ENCODE assay signal across 14 mouse cellular contexts in genomic region chr2:164947930-164948329, GRCm38 (mm10). TPM values are rescaled to one million over a fixed set of nuclear protein-coding genes. Genes with fewer than 3 reads are reported as not detected.
A peak's percentile ranks its signal among the peaks of the same experiment; 100 is the strongest.
DNase-seq lines count a peak whose midpoint lies in the region; ATAC-seq and TF ChIP-seq lines count a peak whose summit lies in the region.
"Had no signal": no experiment of that assay in that cellular context is flagged by ENCODE, and none has a peak within 500 bp of the region (broad histone marks: within the 10 kb centered on the region; RNA-seq: fewer than 3 reads in every experiment).

No protein-coding gene starts in this region.

- peak; percentile 50 for DNase-seq in CD4-positive, CD25-positive, alpha-beta regulatory T cell, adult 2 months (ENCODE audit: low read depth, low spot score)
- DNase-seq in limb, embryonic 11.5 days (ENCODE audit: low spot score) = peak; percentile 47
- DNase-seq in limb, embryonic 10.5 days (ENCODE audit: low spot score) = no peak
- DNase-seq in embryonic facial prominence, embryonic 14.5 days (ENCODE audit: low spot score) = peak; percentile 41
- DNase-seq in adrenal gland, adult (ENCODE audit: inconsistent age in 2 of 2, low spot score in 1 of 2) = no peak
- no peak for DNase-seq in kidney, adult 2 months
- DNase-seq: adrenal gland, adult 8-10 months; gastrocnemius, postnatal 36 days; lung, adult 2 months had no signal

- H3K27me3 ChIP-seq in limb, embryonic 11.5 days (ENCODE audit: control insufficient read depth, insufficient read depth, low read length) = peaks cover 47% of the 10 kb centered on the region
- H3K27me3 ChIP-seq in limb, embryonic 10.5 days (ENCODE audit: low read depth, poor library complexity, severe bottlenecking) = peaks cover 70% of the 10 kb centered on the region
- H3K27me3 ChIP-seq in embryonic facial prominence, embryonic 14.5 days (replicated peaks; ENCODE audit: control insufficient read depth, insufficient read depth, low read length) = peaks cover 50% of the 10 kb centered on the region
- H3K27me3 ChIP-seq in neural tube, embryonic 13.5 days = peaks cover 84% of the 10 kb centered on the region
- H3K27me3 ChIP-seq in kidney, adult 2 months (replicated peaks; ENCODE audit: control insufficient read depth, insufficient read depth, low read length) = peaks cover 1% of the 10 kb centered on the region; the same call in 1 of the 2 replicates

- no peaks in the 10 kb centered on the region for H3K9me3 ChIP-seq in limb, embryonic 11.5 days (ENCODE audit: control insufficient read depth, low read length)
- H3K9me3 ChIP-seq in limb, embryonic 10.5 days (replicated peaks) = no peaks in the 10 kb centered on the region
- H3K9me3 ChIP-seq in embryonic facial prominence, embryonic 14.5 days (ENCODE audit: control insufficient read depth, low read length) = no peaks in the 10 kb centered on the region
- no peaks in the 10 kb centered on the region for H3K9me3 ChIP-seq in neural tube, embryonic 13.5 days

- no peak overlapping the region for H3K4me3 ChIP-seq in limb, embryonic 11.5 days (ENCODE audit: low read depth, low read length)
- no peak overlapping the region for H3K4me3 ChIP-seq in limb, embryonic 10.5 days
- peak overlapping the region; percentile 21 for H3K4me3 ChIP-seq in embryonic facial prominence, embryonic 14.5 days (ENCODE audit: low read depth, low read length)
- H3K4me3 ChIP-seq in neural tube, embryonic 13.5 days = no peak overlapping the region
- H3K4me3 ChIP-seq in kidney, adult 2 months (ENCODE audit: insufficient read depth, low read depth, low read length) = no peak overlapping the region
- H3K4me3 ChIP-seq: erythroblast, embryonic 14.5 days had no signal

- H3K27ac ChIP-seq in limb, embryonic 11.5 days (replicated peaks; ENCODE audit: low read depth, low read length) = no peak overlapping the region
- H3K27ac ChIP-seq in limb, embryonic 10.5 days = no peak overlapping the region
- H3K27ac ChIP-seq in embryonic facial prominence, embryonic 14.5 days (replicated peaks; ENCODE audit: low read depth, low read length) = no peak overlapping the region
- H3K27ac ChIP-seq in neural tube, embryonic 13.5 days (replicated peaks) = no peak overlapping the region
- no peak overlapping the region for H3K27ac ChIP-seq in kidney, adult 2 months (ENCODE audit: insufficient read depth, low read depth, low read length)

- H3K4me2 ChIP-seq in limb, embryonic 11.5 days (ENCODE audit: low read depth, severe bottlenecking) = no peak overlapping the region
- peak overlapping the region; percentile 30 for H3K4me2 ChIP-seq in embryonic facial prominence, embryonic 14.5 days (ENCODE audit: low read depth, low read length)
- 0 out of 2 replicates have a peak overlapping the region, but pooled peaks have one; percentile 1 for H3K4me2 ChIP-seq in neural tube, embryonic 13.5 days

- TF ChIP-seq POLR2A in kidney, adult 2 months (IDR thresholded peaks at IDR 0.05; ENCODE audit: low read depth, low read length) = no peak

- WGBS in limb, embryonic 11.5 days = 7% methylated on average over 7 of the region's 7 CpGs
- WGBS in limb, embryonic 10.5 days = 7% methylated on average over 7 of the region's 7 CpGs
- WGBS in embryonic facial prominence, embryonic 14.5 days = 5% methylated on average over 6 of the region's 7 CpGs
- 3% methylated on average over 6 of the region's 7 CpGs for WGBS in neural tube, embryonic 13.5 days
- 6% methylated on average over 7 of the region's 7 CpGs for WGBS in kidney, adult 2 months

- ATAC-seq in CD4-positive, CD25-positive, alpha-beta regulatory T cell, adult 4 months = no peak
- peak; percentile 18; the same call in 1 of the 2 replicates for ATAC-seq in limb, embryonic 11.5 days (ENCODE audit: insufficient number of reproducible peaks, low FRiP score, low TSS enrichment, low read depth)
- no peak; the same call in 1 of the 2 replicates for ATAC-seq in embryonic facial prominence, embryonic 14.5 days (ENCODE audit: low read depth)
- ATAC-seq in neural tube, embryonic 13.5 days (ENCODE audit: low read depth) = no peak; the same call in 1 of the 2 replicates
- ATAC-seq: intestine, embryonic 16.5 days; Patski had no signal

- H3K4me1 ChIP-seq in limb, embryonic 11.5 days (ENCODE audit: control insufficient read depth, insufficient read depth, low read length) = peaks cover 5% of the 10 kb centered on the region; the same call in 1 of the 2 replicates
- H3K4me1 ChIP-seq in limb, embryonic 10.5 days = peaks cover 31% of the 10 kb centered on the region
- H3K4me1 ChIP-seq in embryonic facial prominence, embryonic 14.5 days (ENCODE audit: control insufficient read depth, insufficient read depth, low read length) = 0 out of 2 replicates have a peak, but pooled peaks cover 4% of the 10 kb centered on the region
- peaks cover 20% of the 10 kb centered on the region for H3K4me1 ChIP-seq in neural tube, embryonic 13.5 days (replicated peaks)
- no peaks in the 10 kb centered on the region for H3K4me1 ChIP-seq in kidney, adult 2 months (ENCODE audit: control insufficient read depth, insufficient read depth, low read length)

- H3K9ac ChIP-seq in limb, embryonic 11.5 days (ENCODE audit: low read length) = no peak overlapping the region
- no peak overlapping the region; the same call in 1 of the 2 replicates for H3K9ac ChIP-seq in embryonic facial prominence, embryonic 14.5 days (ENCODE audit: low read depth, low read length)
- H3K9ac ChIP-seq in neural tube, embryonic 13.5 days = no peak overlapping the region

- TF ChIP-seq CTCF in kidney, adult 2 months (conservative IDR thresholded peaks at IDR 0.05; ENCODE audit: insufficient read depth, insufficient read length, low read depth, low read length) = no peak

- H3K36me3 ChIP-seq in limb, embryonic 11.5 days (ENCODE audit: control insufficient read depth, insufficient read depth, low read length) = no peaks in the 10 kb centered on the region
- no peaks in the 10 kb centered on the region for H3K36me3 ChIP-seq in limb, embryonic 10.5 days
- no peaks in the 10 kb centered on the region for H3K36me3 ChIP-seq in embryonic facial prominence, embryonic 14.5 days (ENCODE audit: control insufficient read depth, insufficient read depth, low read length)
- H3K36me3 ChIP-seq in neural tube, embryonic 13.5 days = no peaks in the 10 kb centered on the region
- H3K36me3 ChIP-seq in kidney, adult 2 months (ENCODE audit: control insufficient read depth, insufficient read depth, low read length) = no peaks in the 10 kb centered on the region

RNA-seq across cellular contexts. Expression of gene Mmp9, which starts 7.3 kb away (rescaled TPM):
- polyA plus RNA-seq in CD4-positive, CD25-positive, alpha-beta regulatory T cell, adult 4 months (2017; shearing (Covaris generic)) = 1 to 10 TPM; 2.0 to 4.1 TPM
- 0.21 and 0.47 TPM in 2 replicates for polyA plus RNA-seq in limb, embryonic 11.5 days (2014; fragmentation: Nextera tagmentation; extraction: Ambion mirVana)
- polyA plus RNA-seq in limb, embryonic 10.5 days (2016; fragmentation: Nextera tagmentation; extraction: Ambion mirVana) = 0.31 and 0.33 TPM in 2 replicates
- polyA plus RNA-seq in embryonic facial prominence, embryonic 14.5 days (2014; fragmentation: Nextera tagmentation; extraction: Ambion mirVana) = 33.7 and 52.0 TPM in 2 replicates
- 16.9 and 17.1 TPM in 2 replicates for polyA plus RNA-seq in neural tube, embryonic 13.5 days (2015; fragmentation: Nextera tagmentation; extraction: Ambion mirVana)
- 1.7 and 1.8 TPM in 2 replicates for polyA plus RNA-seq in kidney, adult 2 months (2012; rRNA removed)
- polyA plus RNA-seq: erythroblast, embryonic 14.5 days had no signal

RNA-seq across cellular contexts. Expression of gene Slc12a5, which starts 12.7 kb away (rescaled TPM):
- under 1 TPM in 1 of 2 experiments, not detected in 1; 0.31 TPM for polyA plus RNA-seq in CD4-positive, CD25-positive, alpha-beta regulatory T cell, adult 4 months (2017; shearing (Covaris generic))
- 0.87 and 0.92 TPM in 2 replicates for polyA plus RNA-seq in limb, embryonic 11.5 days (2014; fragmentation: Nextera tagmentation; extraction: Ambion mirVana)
- polyA plus RNA-seq in limb, embryonic 10.5 days (2016; fragmentation: Nextera tagmentation; extraction: Ambion mirVana) = 0.83 and 1.0 TPM in 2 replicates
- polyA plus RNA-seq in embryonic facial prominence, embryonic 14.5 days (2014; fragmentation: Nextera tagmentation; extraction: Ambion mirVana) = 0.56 and 1.1 TPM in 2 replicates
- polyA plus RNA-seq in neural tube, embryonic 13.5 days (2015; fragmentation: Nextera tagmentation; extraction: Ambion mirVana) = 20.8 and 21.3 TPM in 2 replicates
- polyA plus RNA-seq in kidney, adult 2 months (2012; rRNA removed) = 1.5 and 2.2 TPM in 2 replicates
- polyA plus RNA-seq: erythroblast, embryonic 14.5 days had no signal

RNA-seq across cellular contexts. Expression of gene Zfp335, which starts 36.4 kb away (rescaled TPM):
- polyA plus RNA-seq in CD4-positive, CD25-positive, alpha-beta regulatory T cell, adult 4 months (2017; shearing (Covaris generic)) = 1 to 10 TPM; 5.6 to 8.2 TPM
- 12.1 and 16.3 TPM in 2 replicates for polyA plus RNA-seq in limb, embryonic 11.5 days (2014; fragmentation: Nextera tagmentation; extraction: Ambion mirVana)
- polyA plus RNA-seq in limb, embryonic 10.5 days (2016; fragmentation: Nextera tagmentation; extraction: Ambion mirVana) = 18.0 and 21.3 TPM in 2 replicates
- 11.9 and 13.9 TPM in 2 replicates for polyA plus RNA-seq in embryonic facial prominence, embryonic 14.5 days (2014; fragmentation: Nextera tagmentation; extraction: Ambion mirVana)
- polyA plus RNA-seq in neural tube, embryonic 13.5 days (2015; fragmentation: Nextera tagmentation; extraction: Ambion mirVana) = 13.3 and 14.2 TPM in 2 replicates
- polyA plus RNA-seq in kidney, adult 2 months (2012; rRNA removed) = 20.4 and 25.7 TPM in 2 replicates

Comparison
In these comparisons a context has a peak if more than half of its experiments do, and no peak if none do; other contexts are left out.
1. DNase-seq: peak in CD4-positive, CD25-positive, alpha-beta regulatory T cell, adult 2 months (single experiment), limb, embryonic 11.5 days (single experiment) and embryonic facial prominence, embryonic 14.5 days (single experiment); none in limb, embryonic 10.5 days (single experiment), adrenal gland, adult (0 of 2) and kidney, adult 2 months (single experiment).